Mouse (Mus musculus) spleen, adult 2 months (tissue): ENCODE measurements around the gene Vwa3b.

ENCODE experiments used
- CTCF ChIP-seq: fragments of 200-500 bp; IDR thresholded peaks from 2 replicates; pipeline ENCODE4 v1.5.1; 2011; ENCODE audit warnings: mild to moderate bottlenecking, inconsistent platforms; ENCODE audit not compliant: insufficient read depth, insufficient read length, insufficient replicate concordance; ENCODE audit errors: extremely low read depth
- POLR2A ChIP-seq: fragments of 200-500 bp; IDR thresholded peaks from 2 replicates; pipeline ENCODE4 v1.6.1; 2011; ENCODE audit warnings: low read depth, low read length, inconsistent platforms

DNA sequence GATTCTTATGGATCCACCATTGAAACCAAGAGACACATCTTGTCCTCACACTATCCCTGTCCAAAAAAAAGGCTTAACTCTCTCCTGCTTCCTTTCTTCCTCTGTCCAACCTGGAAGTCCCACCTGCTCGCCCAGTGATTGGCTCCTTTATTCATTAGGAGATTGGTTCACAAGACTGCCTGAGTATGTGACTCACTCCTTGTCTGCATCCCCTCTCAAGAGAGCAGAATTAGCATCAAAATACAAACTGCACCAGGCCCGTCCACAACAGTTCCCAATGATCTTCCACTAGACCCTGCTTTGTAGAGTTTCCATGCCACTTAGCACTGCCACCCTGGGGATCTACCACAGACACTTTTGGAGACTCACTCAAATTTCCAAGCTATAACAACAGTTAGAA, 75.3 kb downstream of the Vwa3b start:
- TF ChIP-seq CTCF (no peak), POLR2A (no peak)
